Mouse (Mus musculus): ENCODE results near the gene Dennd4c. TPM values are rescaled to one million over a fixed set of nuclear protein-coding genes. Genes with fewer than 3 reads are reported as not detected.

The Dennd4c gene
- polyA plus RNA-seq, 1 experiment = 0.73 TPM

- H3K36me3 ChIP-seq (replicated peaks; ENCODE audit: low read length) = peaks cover 59% of the 10 kb centered on the region
- TF ChIP-seq FLI1 (IDR thresholded peaks at IDR 0.05; ENCODE audit: low read length) (no peak), GATA1 (IDR thresholded peaks at IDR 0.05; ENCODE audit: borderline replicate concordance, low read length) (no peak)
These were observed 103.7 kb downstream of the Dennd4c start for GRCm38 (mm10) chr4:86852018-86852417.

GRCm38 (mm10) chr4:86852813-86853590, 104.6 kb downstream of the Dennd4c start:
- no peaks in the 10 kb centered on the region for H3K27me3 ChIP-seq (replicated peaks)
- H3K36me3 ChIP-seq (replicated peaks; ENCODE audit: low read length) = peaks cover 49% of the 10 kb centered on the region
- no peaks in the 10 kb centered on the region for H3K9me3 ChIP-seq
- no peak for TF ChIP-seq FLI1 (IDR thresholded peaks at IDR 0.05; ENCODE audit: low read length)
- TF ChIP-seq GATA1 (IDR thresholded peaks at IDR 0.05; ENCODE audit: borderline replicate concordance, low read length) = no peak
- H3K4me3 ChIP-seq (replicated peaks) = no peak overlapping the region
- H3K4me1 ChIP-seq = peaks cover 23% of the 10 kb centered on the region

More at GRCm38 (mm10) chr4:86852018-86852417, 103.7 kb downstream of the Dennd4c start:
- Histone ChIP-seq H3K4me1 (peaks cover 29% of the 10 kb centered on the region), H3K27me3 (replicated peaks) (no peaks in the 10 kb centered on the region), H3K4me3 (replicated peaks) (no peak overlapping the region), H3K9me3 (no peaks in the 10 kb centered on the region)

- H3K4me1 ChIP-seq = peaks cover 32% of the 10 kb centered on the region
- H3K27me3 ChIP-seq (replicated peaks) = no peaks in the 10 kb centered on the region
- peak overlapping the region; percentile 94 for H3K4me3 ChIP-seq (replicated peaks)
- no peak for TF ChIP-seq GATA1 (IDR thresholded peaks at IDR 0.05; ENCODE audit: borderline replicate concordance, low read length)
- TF ChIP-seq FLI1 (IDR thresholded peaks at IDR 0.05; ENCODE audit: low read length) = no peak
- no peaks in the 10 kb centered on the region for H3K9me3 ChIP-seq
- peaks cover 38% of the 10 kb centered on the region for H3K36me3 ChIP-seq (replicated peaks; ENCODE audit: low read length)
These were observed 108.2 kb downstream of the Dennd4c start for GRCm38 (mm10) chr4:86856304-86857112.

GRCm38 (mm10) chr4:86857113-86858069, 109.0 kb downstream of the Dennd4c start, which contains the start of gene Rps6:
Rps6 (minus strand) TSS chr4:86857412.
- Histone ChIP-seq H3K4me1 (peaks cover 33% of the 10 kb centered on the region), H3K36me3 (replicated peaks; ENCODE audit: low read length) (peaks cover 31% of the 10 kb centered on the region), H3K9me3 (no peaks in the 10 kb centered on the region), H3K4me3 (replicated peaks) (peak within 1 kb of the TSS; percentile 94), H3K27me3 (replicated peaks) (no peaks in the 10 kb centered on the region)
- TF ChIP-seq FLI1 (IDR thresholded peaks at IDR 0.05; ENCODE audit: low read length) (peak; percentile 81), GATA1 (IDR thresholded peaks at IDR 0.05; ENCODE audit: borderline replicate concordance, low read length) (no peak)

GRCm38 (mm10) chr4:86858070-86858440, 109.7 kb downstream of the Dennd4c start:
- H3K4me1 ChIP-seq = peaks cover 37% of the 10 kb centered on the region
- no peaks in the 10 kb centered on the region for H3K9me3 ChIP-seq
- TF ChIP-seq FLI1 (IDR thresholded peaks at IDR 0.05; ENCODE audit: low read length) = no peak
- no peak for TF ChIP-seq GATA1 (IDR thresholded peaks at IDR 0.05; ENCODE audit: borderline replicate concordance, low read length)
- no peaks in the 10 kb centered on the region for H3K27me3 ChIP-seq (replicated peaks)
- H3K36me3 ChIP-seq (replicated peaks; ENCODE audit: low read length) = peaks cover 24% of the 10 kb centered on the region
- H3K4me3 ChIP-seq (replicated peaks) = peak overlapping the region; percentile 94

GRCm38 (mm10) chr4:86864087-86864486, 115.7 kb downstream of the Dennd4c start:
- Histone ChIP-seq H3K27me3 (replicated peaks) (peaks cover 13% of the 10 kb centered on the region), H3K4me3 (replicated peaks) (no peak overlapping the region), H3K36me3 (replicated peaks; ENCODE audit: low read length) (no peaks in the 10 kb centered on the region), H3K9me3 (no peaks in the 10 kb centered on the region), H3K4me1 (peaks cover 16% of the 10 kb centered on the region; the same call in 1 of the 2 replicates)
- TF ChIP-seq FLI1 (IDR thresholded peaks at IDR 0.05; ENCODE audit: low read length) (no peak), GATA1 (IDR thresholded peaks at IDR 0.05; ENCODE audit: borderline replicate concordance, low read length) (no peak)

- Histone ChIP-seq H3K27me3 (replicated peaks) (peaks cover 37% of the 10 kb centered on the region), H3K4me3 (replicated peaks) (no peak overlapping the region), H3K9me3 (peaks cover 8% of the 10 kb centered on the region), H3K36me3 (replicated peaks; ENCODE audit: low read length) (no peaks in the 10 kb centered on the region), H3K4me1 (peaks cover 34% of the 10 kb centered on the region)
- TF ChIP-seq FLI1 (IDR thresholded peaks at IDR 0.05; ENCODE audit: low read length) (no peak), GATA1 (IDR thresholded peaks at IDR 0.05; ENCODE audit: borderline replicate concordance, low read length) (no peak)
These were observed 123.6 kb downstream of the Dennd4c start for GRCm38 (mm10) chr4:86871988-86872387.

- Histone ChIP-seq H3K9me3 (peaks cover 8% of the 10 kb centered on the region), H3K36me3 (replicated peaks; ENCODE audit: low read length) (no peaks in the 10 kb centered on the region), H3K27me3 (replicated peaks) (peaks cover 35% of the 10 kb centered on the region), H3K4me1 (peaks cover 34% of the 10 kb centered on the region), H3K4me3 (replicated peaks) (peak overlapping the region; percentile 23)
- TF ChIP-seq FLI1 (IDR thresholded peaks at IDR 0.05; ENCODE audit: low read length) (no peak), GATA1 (IDR thresholded peaks at IDR 0.05; ENCODE audit: borderline replicate concordance, low read length) (no peak)
These were observed 124.7 kb downstream of the Dennd4c start for GRCm38 (mm10) chr4:86873072-86873471.

Measured in megakaryocyte, embryonic 14.5 days (primary cell).